Mouse (Mus musculus) spleen, postnatal 36 days (tissue): ENCODE data around the gene Ccdc33.

Experiments used
- DNase-seq, 2 experiments: peaks; one replicate each; pipeline ENCODE4 v3.0.0; 2022; ENCODE audit warnings: low spot score in 2 of 2, mixed read lengths in 1 of 2

Gene Ccdc33

GRCm38 (mm10) chr9:58130909-58131308 lies 12.3 kb upstream of the Ccdc33 start:
- DNase-seq = no peak

DNA sequence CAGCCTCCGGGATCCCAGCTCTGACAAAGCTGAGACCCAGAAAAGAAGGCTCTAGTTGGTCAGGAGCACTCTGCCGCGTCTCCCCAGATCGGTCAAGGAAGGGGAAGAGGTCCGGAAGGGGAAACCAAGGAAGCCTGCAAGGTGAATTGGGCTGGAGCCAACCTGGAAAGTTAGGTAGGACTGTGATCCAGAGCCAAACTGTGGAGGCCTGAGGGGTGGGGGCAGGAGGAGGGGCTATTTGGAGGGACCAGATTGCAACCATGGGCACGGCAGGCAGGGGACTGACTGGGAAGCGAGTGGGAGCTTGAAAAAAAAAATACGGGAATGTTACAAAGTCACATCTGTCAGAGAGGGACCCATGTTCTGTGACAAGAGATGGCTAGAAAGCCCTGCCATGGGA lies 10.9 kb upstream of the Ccdc33 start:
- DNase-seq = no peak

DNA sequence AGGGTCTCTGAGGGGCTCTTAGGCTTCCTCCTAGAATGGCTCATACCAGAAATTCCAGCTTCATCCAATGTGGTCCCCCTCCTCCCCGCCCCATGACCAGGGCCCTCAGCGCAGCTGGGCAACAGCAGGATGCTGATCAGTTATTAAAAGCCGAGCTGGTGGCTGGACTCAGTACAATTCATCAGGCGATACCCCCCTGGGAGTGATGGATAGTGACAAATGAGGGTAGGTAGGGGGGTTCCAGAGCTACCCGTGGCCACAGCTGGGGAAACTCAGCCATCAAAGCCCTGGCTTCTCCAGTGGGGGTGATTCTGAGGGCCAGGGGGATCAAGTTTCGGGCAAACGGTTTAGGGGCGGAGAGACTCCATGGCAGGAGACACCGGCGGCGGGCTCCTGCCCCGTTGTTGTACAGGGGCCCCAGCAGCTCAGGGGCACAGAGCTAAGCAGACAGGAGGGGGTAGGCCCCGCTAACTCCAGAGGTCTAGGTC lies 10.3 kb upstream of the Ccdc33 start:
- DNase-seq = no peak

DNA sequence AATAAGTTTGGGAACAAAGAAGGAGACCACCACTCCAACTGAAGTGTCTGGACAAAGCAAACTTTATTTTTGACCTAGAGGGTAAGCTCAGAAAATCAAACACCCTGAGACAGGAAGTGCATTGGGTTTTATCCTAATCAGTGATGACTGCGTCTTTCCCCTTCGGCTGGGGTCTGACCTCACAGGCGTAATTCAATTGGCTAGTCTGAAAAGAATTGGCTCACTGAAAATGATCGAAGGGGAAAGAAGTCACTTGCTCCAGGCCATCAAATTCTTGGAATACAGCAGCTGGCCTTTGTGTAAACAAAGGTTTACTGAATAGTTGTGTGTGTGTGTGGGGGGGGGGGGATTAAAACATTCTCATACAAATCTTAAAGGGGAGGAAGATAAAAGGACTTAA lies 7.2 kb upstream of the Ccdc33 start:
- DNase-seq = no peak

DNA sequence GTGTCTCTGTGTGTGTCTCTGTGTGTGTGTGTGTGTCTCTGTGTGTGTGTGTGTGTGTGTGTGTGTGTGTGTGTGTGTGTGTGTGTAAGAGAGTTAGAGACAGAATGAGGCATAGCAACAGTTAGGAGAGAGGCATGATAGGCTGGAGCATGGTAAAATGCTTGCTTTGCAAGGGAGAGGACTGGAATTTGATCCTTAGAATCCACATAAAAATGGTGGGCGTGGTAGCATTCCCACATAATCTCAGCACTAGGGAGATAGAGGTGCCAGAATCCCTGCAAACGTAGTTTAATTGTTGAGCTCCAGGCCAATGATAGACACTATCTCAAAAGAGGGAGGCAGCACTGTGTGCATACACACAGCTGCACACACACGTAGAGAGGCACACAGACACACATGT lies 6.5 kb upstream of the Ccdc33 start:
- DNase-seq = no peak

DNA sequence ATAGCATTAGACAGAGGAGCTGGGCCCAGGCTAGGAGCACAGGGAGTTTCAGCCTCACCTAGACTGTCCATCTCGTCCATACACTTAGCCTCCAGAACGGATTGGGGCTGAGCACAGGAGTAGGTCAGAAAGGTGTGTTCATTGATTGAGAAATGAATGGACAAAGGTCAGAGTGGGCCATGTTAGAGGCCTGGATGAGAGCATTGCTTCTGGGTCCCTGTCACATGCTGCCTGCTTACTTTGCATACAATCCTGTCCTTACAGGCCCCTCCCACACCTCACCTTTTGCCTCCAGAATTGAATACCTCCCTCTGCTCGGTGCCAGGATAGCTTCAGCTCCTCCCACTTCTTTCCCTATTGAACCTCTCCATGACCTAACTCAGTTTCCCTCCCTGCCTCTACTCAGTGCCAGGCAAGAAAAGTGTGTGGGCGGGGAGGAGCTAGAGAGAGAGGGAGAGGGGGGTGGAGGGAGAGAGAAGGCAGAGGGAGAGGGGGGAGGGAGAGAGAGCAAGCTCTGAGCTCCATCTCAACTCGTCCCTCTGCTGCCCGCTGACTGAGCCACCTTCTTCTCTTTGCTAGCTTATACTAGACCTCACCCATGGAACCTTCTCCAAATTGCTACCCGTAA lies 2.5 kb downstream of the Ccdc33 start:
- no peak for DNase-seq

DNA sequence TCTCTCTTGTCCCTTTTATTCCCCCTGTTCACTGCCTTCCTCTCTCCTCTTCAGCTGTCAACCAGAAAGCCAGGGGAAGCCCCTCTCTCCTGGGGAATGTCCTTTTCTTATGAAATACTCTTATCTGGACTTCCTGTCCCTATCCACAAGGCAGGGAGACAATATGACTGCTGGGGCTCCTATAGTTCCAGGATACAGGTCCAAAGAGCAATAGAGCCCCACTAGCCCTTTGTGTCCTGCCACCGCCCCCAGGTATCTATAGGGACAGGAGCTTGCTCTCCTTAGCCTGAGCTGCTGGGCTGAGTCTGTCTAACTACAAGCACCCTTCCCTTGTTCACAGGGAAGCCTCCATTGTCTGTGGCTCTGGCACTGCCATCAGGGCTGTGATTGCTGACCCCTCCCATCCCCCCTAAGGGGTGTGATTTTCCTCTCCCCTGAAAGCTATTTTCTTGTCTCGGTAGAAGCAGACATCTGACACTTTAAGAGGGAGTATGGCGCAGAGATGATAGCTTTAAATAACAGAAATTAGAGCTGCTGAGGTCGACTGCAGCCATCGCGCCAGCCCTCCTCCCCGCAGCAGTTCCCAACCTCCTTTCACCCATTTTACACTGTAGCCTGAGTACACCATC lies 3.2 kb downstream of the Ccdc33 start:
- no peak for DNase-seq

- DNase-seq = no peak
These were observed 4.6 kb downstream of the Ccdc33 start for GRCm38 (mm10) chr9:58114019-58114418.

GRCm38 (mm10) chr9:58113279-58113884 lies 5.2 kb downstream of the Ccdc33 start:
- DNase-seq = no peak

- DNase-seq = no peak
These were observed 5.8 kb downstream of the Ccdc33 start for GRCm38 (mm10) chr9:58112866-58113278.

DNA sequence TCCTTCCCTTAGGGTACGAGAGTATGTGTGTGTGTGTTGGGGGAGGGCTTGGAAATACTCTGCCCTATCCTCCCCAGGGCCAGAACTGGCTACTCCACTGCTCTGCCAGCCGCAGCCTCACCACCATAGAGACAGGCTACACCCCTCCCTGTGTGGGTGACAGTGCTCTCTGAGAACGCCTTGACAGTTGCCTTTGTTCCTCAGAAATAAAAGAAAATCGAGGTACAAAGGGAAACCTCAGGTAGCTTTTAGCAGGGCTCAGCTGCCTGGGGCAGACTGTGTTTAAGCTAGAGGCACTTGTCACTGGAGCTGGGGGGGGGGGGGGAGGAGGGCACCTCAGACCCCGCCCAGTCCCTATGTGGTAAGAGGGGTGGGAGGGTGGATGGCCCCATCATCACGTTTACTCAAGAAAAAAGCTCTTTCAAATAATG lies 6.3 kb downstream of the Ccdc33 start:
- peak; percentile 3 to 32 for DNase-seq

DNA sequence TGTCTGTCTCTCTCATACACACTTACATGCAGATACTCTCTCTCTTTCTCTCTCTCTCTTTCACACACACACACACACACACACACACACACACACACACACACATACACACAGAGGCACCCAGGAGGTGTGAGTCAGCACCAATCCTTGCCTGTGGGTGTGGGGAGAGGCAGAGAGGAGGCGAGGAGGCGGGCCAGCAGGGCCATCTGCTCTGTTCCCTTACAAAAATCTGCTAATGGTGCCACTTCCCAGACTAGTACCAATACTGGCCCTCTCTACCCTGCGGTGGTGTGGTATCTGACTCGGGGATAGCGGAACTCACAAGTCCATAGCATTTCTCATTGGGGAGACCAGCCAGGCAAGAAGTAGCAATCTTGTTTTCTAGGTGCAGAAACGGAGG lies 7.2 kb downstream of the Ccdc33 start:
- no peak for DNase-seq

- no peak for DNase-seq
These were observed 7.8 kb downstream of the Ccdc33 start for GRCm38 (mm10) chr9:58110787-58111186.

DNA sequence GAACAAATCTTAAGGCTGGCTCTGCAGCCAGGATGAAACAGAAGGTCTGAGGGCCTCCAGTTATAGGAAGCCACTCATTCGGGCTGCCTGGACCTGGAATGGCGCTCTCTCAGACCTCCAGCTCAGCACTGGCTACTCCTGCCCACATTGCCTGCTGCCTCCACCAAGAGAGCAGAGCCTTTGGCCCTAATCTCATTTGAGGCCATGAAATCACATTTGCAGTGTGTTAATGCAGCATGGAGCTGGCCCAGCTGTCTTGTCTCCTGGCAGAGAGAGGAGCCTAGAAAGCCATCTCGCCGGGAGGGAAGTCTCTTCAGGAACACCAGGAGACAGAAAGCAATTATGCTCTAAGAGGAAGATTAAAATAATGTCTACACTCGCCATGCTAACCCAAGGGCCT lies 11.1 kb downstream of the Ccdc33 start:
- no peak for DNase-seq

GRCm38 (mm10) chr9:58105595-58106169 lies 12.9 kb downstream of the Ccdc33 start:
- no peak for DNase-seq

- no peak for DNase-seq
These were observed 15.0 kb downstream of the Ccdc33 start for GRCm38 (mm10) chr9:58103647-58104046.

DNA sequence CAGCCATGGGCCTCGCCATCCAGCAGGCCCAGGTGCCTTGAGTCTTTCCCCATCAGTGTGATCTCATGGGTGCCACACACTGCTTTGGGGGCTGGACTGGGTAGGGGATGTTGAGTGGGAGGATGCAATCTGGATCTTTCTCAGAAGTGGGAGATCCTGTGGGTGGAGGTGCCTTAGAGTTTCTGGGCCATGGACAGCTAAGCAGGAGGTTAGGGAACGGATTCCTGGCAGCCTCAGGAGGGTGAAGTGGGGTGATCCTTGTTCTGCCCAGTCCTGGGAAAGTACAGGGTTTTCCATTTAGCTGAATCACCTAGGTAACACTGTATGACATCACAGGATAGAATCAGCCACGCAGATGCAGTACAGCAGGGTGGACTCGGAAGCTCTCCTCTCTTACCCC lies 16.6 kb downstream of the Ccdc33 start:
- no peak for DNase-seq

- DNase-seq = no peak
These were observed 18.6 kb downstream of the Ccdc33 start for GRCm38 (mm10) chr9:58099836-58100565.

DNA sequence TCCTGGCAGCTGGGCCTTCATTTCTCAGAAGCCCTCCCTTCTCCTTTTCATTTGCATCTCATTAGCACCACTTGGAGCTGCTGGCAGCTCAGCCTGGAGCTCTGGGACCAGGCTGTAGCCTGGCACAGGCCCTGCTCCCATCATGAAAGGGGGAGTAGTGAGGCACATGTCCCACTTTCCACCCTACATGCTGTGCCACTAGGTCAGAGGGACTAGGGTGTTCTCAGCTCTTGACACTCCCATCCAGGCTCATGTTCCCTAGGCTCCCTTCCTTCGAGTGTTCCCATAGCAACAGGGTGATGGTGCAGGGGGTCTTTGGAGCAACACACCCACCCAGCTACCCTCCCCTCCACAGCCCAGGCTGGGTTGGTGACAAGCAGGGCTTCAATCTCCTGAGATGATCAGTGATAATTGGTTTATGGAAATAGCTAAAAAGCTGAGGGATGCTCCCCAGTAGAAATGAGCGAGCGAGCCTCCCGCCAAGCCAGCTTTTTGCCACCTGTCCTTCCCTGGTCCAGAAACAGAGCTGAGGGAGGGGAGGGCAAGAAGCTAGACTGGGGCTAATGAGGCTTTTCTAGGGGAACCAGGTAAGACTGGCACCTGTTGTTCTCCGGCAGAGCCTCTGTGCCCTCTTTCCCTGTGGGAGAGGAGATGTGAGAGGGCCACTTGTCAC lies 21.9 kb downstream of the Ccdc33 start:
- DNase-seq = no peak

DNA sequence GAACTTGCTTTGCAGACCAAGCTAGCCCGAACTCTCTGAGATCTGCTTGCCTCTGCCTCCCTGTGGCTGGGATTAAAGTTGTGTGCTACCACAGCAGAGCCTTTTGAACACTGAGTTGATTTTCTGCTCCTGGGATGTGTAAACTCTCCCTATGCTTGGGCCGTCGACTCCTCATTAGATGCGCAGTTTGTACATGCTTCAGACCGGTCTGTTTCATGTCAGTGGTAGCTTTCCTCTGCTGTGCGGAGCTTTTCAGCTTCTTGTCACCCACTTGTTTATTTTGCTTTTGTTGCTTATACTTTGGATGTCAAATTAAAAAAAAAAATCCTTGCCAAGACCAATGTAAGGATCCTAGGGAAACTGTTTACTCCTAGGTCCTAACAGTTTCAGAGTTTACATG lies 22.6 kb downstream of the Ccdc33 start:
- DNase-seq = no peak

DNA sequence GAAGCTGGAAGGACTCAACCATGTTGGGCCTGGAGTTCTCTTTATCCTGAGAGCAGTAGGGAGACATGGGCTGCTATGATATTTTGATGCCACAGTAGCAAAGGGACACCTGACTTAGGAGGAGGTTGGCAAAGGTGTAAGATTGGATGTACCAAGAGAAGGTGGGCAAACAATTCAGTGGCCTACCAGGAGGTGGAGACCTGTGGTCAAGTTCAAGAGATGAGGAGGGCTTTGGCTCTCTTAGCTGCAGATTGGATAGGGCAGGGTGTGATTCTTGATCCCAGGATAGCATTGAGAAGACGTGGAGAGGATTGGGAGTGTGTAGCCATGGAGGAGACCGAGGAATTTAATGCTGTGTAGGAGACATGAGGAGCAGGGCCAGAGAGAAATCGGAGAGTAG lies 24.8 kb downstream of the Ccdc33 start:
- DNase-seq = no peak
